ENCODE assay signal across 14 mouse cellular contexts in genomic region chr2:129597581-129597980, GRCm38 (mm10). TPM values are rescaled to one million over a fixed set of nuclear protein-coding genes. Genes with fewer than 3 reads are reported as not detected.
DNase-seq lines count a peak whose midpoint lies in the region; ATAC-seq and TF ChIP-seq lines count a peak whose summit lies in the region.
"Had no signal": no experiment of that assay in that cellular context is flagged by ENCODE, and none has a peak within 500 bp of the region (broad histone marks: within the 10 kb centered on the region; RNA-seq: fewer than 3 reads in every experiment).

No protein-coding gene starts in this region.

- H3K27me3 ChIP-seq in heart, embryonic 13.5 days (replicated peaks): no peaks in the 10 kb centered on the region
- 0 out of 2 replicates have a peak, but pooled peaks cover 5% of the 10 kb centered on the region for H3K27me3 ChIP-seq in liver, postnatal 0 days (ENCODE audit: insufficient read depth, low read length)
- H3K27me3 ChIP-seq: hindbrain, embryonic 15.5 days had no signal

- H3K4me2 ChIP-seq in heart, embryonic 13.5 days: no peak overlapping the region
- H3K4me2 ChIP-seq in liver, postnatal 0 days (ENCODE audit: low read depth, low read length): peak overlapping the region; percentile 9; the same call in 1 of the 2 replicates
- H3K4me2 ChIP-seq: hindbrain, embryonic 15.5 days had no signal

- no peak overlapping the region for H3K4me3 ChIP-seq in heart, embryonic 13.5 days
- H3K4me3 ChIP-seq in liver, postnatal 0 days (ENCODE audit: low read depth, low read length): no peak overlapping the region
- no peak overlapping the region; the same call in 1 of the 2 replicates for H3K4me3 ChIP-seq in cortical plate, adult 2 months (ENCODE audit: insufficient read depth, low read length)
- H3K4me3 ChIP-seq: embryonic facial prominence, embryonic 10.5 days; heart, embryonic 10.5 days; hindbrain, embryonic 15.5 days had no signal

- H3K27ac ChIP-seq in heart, embryonic 13.5 days (replicated peaks): no peak overlapping the region
- H3K27ac ChIP-seq in liver, postnatal 0 days (ENCODE audit: low read depth): no peak overlapping the region
- H3K27ac ChIP-seq in cortical plate, adult 2 months (ENCODE audit: insufficient read depth, low read length): peak overlapping the region; percentile 38; the same call in 1 of the 2 replicates
- H3K27ac ChIP-seq: embryonic facial prominence, embryonic 10.5 days; heart, embryonic 10.5 days; hindbrain, embryonic 15.5 days had no signal

- no peaks in the 10 kb centered on the region for H3K9me3 ChIP-seq in heart, embryonic 13.5 days
- H3K9me3 ChIP-seq in liver, postnatal 0 days (ENCODE audit: low read length): no peaks in the 10 kb centered on the region
- H3K9me3 ChIP-seq: embryonic facial prominence, embryonic 10.5 days; heart, embryonic 10.5 days; hindbrain, embryonic 15.5 days had no signal

- no peak for TF ChIP-seq CTCF in liver, postnatal 0 days (IDR thresholded peaks at IDR 0.05; ENCODE audit: low read depth)
- TF ChIP-seq CTCF in cortical plate, adult 2 months (IDR thresholded peaks at IDR 0.05; ENCODE audit: extremely low read depth, insufficient read depth, low read length): no peak

- H3K4me1 ChIP-seq in heart, embryonic 13.5 days: peaks cover 74% of the 10 kb centered on the region
- peaks cover 22% of the 10 kb centered on the region for H3K4me1 ChIP-seq in liver, postnatal 0 days (ENCODE audit: insufficient read depth)
- peaks cover 30% of the 10 kb centered on the region for H3K4me1 ChIP-seq in cortical plate, adult 2 months (ENCODE audit: control insufficient read depth, insufficient read depth, low read length)

- H3K36me3 ChIP-seq in heart, embryonic 13.5 days: no peaks in the 10 kb centered on the region
- 0 out of 2 replicates have a peak, but pooled peaks cover 6% of the 10 kb centered on the region for H3K36me3 ChIP-seq in liver, postnatal 0 days (replicated peaks; ENCODE audit: insufficient read depth, low read length)
- H3K36me3 ChIP-seq: embryonic facial prominence, embryonic 10.5 days; heart, embryonic 10.5 days; hindbrain, embryonic 15.5 days had no signal

- TF ChIP-seq EP300 in liver, postnatal 0 days (IDR thresholded peaks at IDR 0.05; ENCODE audit: low read depth): no peak

- 47% methylated on average over 1 of the region's 1 CpGs for WGBS in heart, embryonic 13.5 days
- WGBS in liver, postnatal 0 days (ENCODE audit: insufficient replicate concordance): 50% methylated on average over 1 of the region's 1 CpGs

- ATAC-seq in heart, embryonic 13.5 days (ENCODE audit: extremely low read depth, insufficient number of reproducible peaks, low FRiP score, low TSS enrichment): no peak
- no peak for ATAC-seq in liver, postnatal 0 days
- ATAC-seq: forebrain, embryonic 14.5 days; intestine, embryonic 16.5 days had no signal

- no peak for DNase-seq in heart, adult 9 months (ENCODE audit: low spot score in 2 of 2)
- DNase-seq in liver, postnatal 0 days: no peak
- DNase-seq in liver: no peak
- DNase-seq in embryo, embryonic 10 days (ENCODE audit: low spot score): no peak
- DNase-seq: adrenal gland, adult 2 months; adrenal gland, postnatal 25 days; gastrocnemius, postnatal 36 days had no signal

- no peak for TF ChIP-seq POLR2A in cortical plate, adult 2 months (IDR thresholded peaks at IDR 0.05; ENCODE audit: extremely low read depth, insufficient read depth, low read length)

- H3K9ac ChIP-seq in heart, embryonic 13.5 days: 0 out of 2 replicates have a peak overlapping the region, but pooled peaks have one; percentile 12
- no peak overlapping the region for H3K9ac ChIP-seq in liver, postnatal 0 days (replicated peaks)
- H3K9ac ChIP-seq: hindbrain, embryonic 15.5 days had no signal

RNA-seq across cellular contexts. Expression of gene Sirpa, which starts 4.9 kb away (rescaled TPM):
- polyA plus RNA-seq in heart, embryonic 13.5 days (2015; fragmentation: Nextera tagmentation; extraction: Ambion mirVana): 14.4 and 17.6 TPM in 2 replicates
- polyA plus RNA-seq in liver, postnatal 0 days (2015; fragmentation: Nextera tagmentation; extraction: Ambion mirVana): 26.9 and 28.1 TPM in 2 replicates
- polyA plus RNA-seq in cortical plate, adult 2 months (2012; rRNA removed): 314 and 333 TPM in 2 replicates

Comparison
In these comparisons a context has a peak if more than half of its experiments do, and no peak if none do; other contexts are left out.
1. RNA of gene Sirpa, which starts 4.9 kb away (polyA plus RNA-seq): 314 to 333 TPM in cortical plate, adult 2 months; 26.9 to 28.1 TPM in liver, postnatal 0 days and 14.4 to 17.6 TPM in heart, embryonic 13.5 days; every median in the first group is over 10 times any median in the second.